Mouse (Mus musculus): ENCODE measurements around the gene Ndufs1. TPM values are rescaled to one million over a fixed set of nuclear protein-coding genes. Genes with fewer than 3 reads are reported as not detected.
A peak's percentile ranks its signal among the peaks of the same experiment; 100 is the strongest.
"Not testable (repeated sequence)": the region's sequence is repeated elsewhere in the genome, so short reads cannot be mapped to it uniquely, and the experiment has no call there.

The Ndufs1 gene
- polyA plus RNA-seq, 1 experiment from 2014 or later: 92.7 TPM

- WGBS (ENCODE audit: insufficient replicate concordance): 84% methylated on average over 4 of the region's 4 CpGs
- Histone ChIP-seq H3K27ac (ENCODE audit: low read length) (no peak overlapping the region), H3K36me3 (ENCODE audit: control insufficient read depth, insufficient read depth) (peaks cover 11% of the 10 kb centered on the region), H3K4me1 (ENCODE audit: control insufficient read depth, low read depth, low read length) (peaks cover 16% of the 10 kb centered on the region), H3K27me3 (ENCODE audit: control insufficient read depth, insufficient read depth, low read depth, low read length) (no peaks in the 10 kb centered on the region), H3K4me3 (ENCODE audit: low read depth, low read length) (no peak overlapping the region), H3K9me3 (replicated peaks; ENCODE audit: control insufficient read depth, low read length) (no peaks in the 10 kb centered on the region), H3K9ac (ENCODE audit: low read depth, low read length) (no peak overlapping the region), H3K4me2 (ENCODE audit: low read depth, low read length) (no peak overlapping the region)
- ATAC-seq (ENCODE audit: low read depth): no peak
These were observed 3.5 kb upstream of the Ndufs1 start for GRCm38 (mm10) chr1:63180122-63180521.

GRCm38 (mm10) chr1:63178308-63178707 is 1.7 kb upstream of the Ndufs1 start:
- 41% methylated on average over 3 of the region's 3 CpGs for WGBS (ENCODE audit: insufficient replicate concordance)
- no peak overlapping the region for H3K27ac ChIP-seq (ENCODE audit: low read length)

DNA sequence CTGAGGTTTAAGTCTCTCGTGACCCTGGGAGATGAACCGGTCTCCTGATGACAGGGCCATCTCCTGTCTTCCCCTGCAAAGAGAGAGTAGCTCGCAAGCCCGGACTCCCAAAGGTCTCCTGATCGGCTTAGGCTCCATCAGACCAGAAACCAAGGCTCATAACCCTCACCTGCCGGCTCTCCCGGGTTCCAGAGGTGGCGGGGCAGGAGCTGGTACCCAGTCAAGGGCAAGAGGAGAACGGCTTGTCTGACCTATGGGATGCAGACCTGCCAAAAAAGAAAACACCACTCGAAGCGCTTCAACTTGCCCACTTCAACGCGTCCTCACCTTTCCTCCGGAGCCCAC is 402 bp downstream of the Ndufs1 start:
- Histone ChIP-seq H3K9ac (ENCODE audit: low read depth, low read length) (peak overlapping the region; percentile 94), H3K27me3 (ENCODE audit: control insufficient read depth, insufficient read depth, low read depth, low read length) (no peaks in the 10 kb centered on the region), H3K36me3 (ENCODE audit: control insufficient read depth, insufficient read depth) (peaks cover 13% of the 10 kb centered on the region), H3K27ac (ENCODE audit: low read length) (peak overlapping the region; percentile 89), H3K4me2 (ENCODE audit: low read depth, low read length) (peak overlapping the region; percentile 80), H3K4me1 (ENCODE audit: control insufficient read depth, low read depth, low read length) (peaks cover 22% of the 10 kb centered on the region), H3K9me3 (replicated peaks; ENCODE audit: control insufficient read depth, low read length) (no peaks in the 10 kb centered on the region), H3K4me3 (ENCODE audit: low read depth, low read length) (peak overlapping the region; percentile 92)
- WGBS (ENCODE audit: insufficient replicate concordance): under 1% methylated on average over 14 of the region's 14 CpGs
- ATAC-seq (ENCODE audit: low read depth): peak; percentile 25

More at GRCm38 (mm10) chr1:63178308-63178707, 1.7 kb upstream of the Ndufs1 start:
- H3K4me1 ChIP-seq (ENCODE audit: control insufficient read depth, low read depth, low read length): peaks cover 22% of the 10 kb centered on the region
- peak overlapping the region; percentile 80 for H3K4me2 ChIP-seq (ENCODE audit: low read depth, low read length)
- H3K9ac ChIP-seq (ENCODE audit: low read depth, low read length): peak overlapping the region; percentile 94
- H3K4me3 ChIP-seq (ENCODE audit: low read depth, low read length): peak overlapping the region; percentile 92
- ATAC-seq (ENCODE audit: low read depth): no peak
- no peaks in the 10 kb centered on the region for H3K27me3 ChIP-seq (ENCODE audit: control insufficient read depth, insufficient read depth, low read depth, low read length)
- H3K36me3 ChIP-seq (ENCODE audit: control insufficient read depth, insufficient read depth): peaks cover 11% of the 10 kb centered on the region
- H3K9me3 ChIP-seq (replicated peaks; ENCODE audit: control insufficient read depth, low read length): no peaks in the 10 kb centered on the region

GRCm38 (mm10) chr1:63175853-63176252 is 780 bp downstream of the Ndufs1 start:
- 2% methylated on average over 11 of the region's 11 CpGs for WGBS (ENCODE audit: insufficient replicate concordance)
- ATAC-seq (ENCODE audit: low read depth): no peak

GRCm38 (mm10) chr1:63168638-63169037 is 8.0 kb downstream of the Ndufs1 start:
- no peak for ATAC-seq (ENCODE audit: low read depth)
- H3K4me3 ChIP-seq (ENCODE audit: low read depth, low read length): no peak overlapping the region
- H3K4me1 ChIP-seq (ENCODE audit: control insufficient read depth, low read depth, low read length): no peaks in the 10 kb centered on the region; the same call in 1 of the 2 replicates
- no peak overlapping the region for H3K27ac ChIP-seq (ENCODE audit: low read length)
- H3K9me3 ChIP-seq (replicated peaks; ENCODE audit: control insufficient read depth, low read length): no peaks in the 10 kb centered on the region
- 35% methylated on average over 2 of the region's 2 CpGs for WGBS (ENCODE audit: insufficient replicate concordance)
- H3K4me2 ChIP-seq (ENCODE audit: low read depth, low read length): no peak overlapping the region
- H3K9ac ChIP-seq (ENCODE audit: low read depth, low read length): no peak overlapping the region
- H3K27me3 ChIP-seq (ENCODE audit: control insufficient read depth, insufficient read depth, low read depth, low read length): no peaks in the 10 kb centered on the region
- H3K36me3 ChIP-seq (ENCODE audit: control insufficient read depth, insufficient read depth): peaks cover 30% of the 10 kb centered on the region

More at GRCm38 (mm10) chr1:63175853-63176252, 780 bp downstream of the Ndufs1 start:
- no peaks in the 10 kb centered on the region for H3K27me3 ChIP-seq (ENCODE audit: control insufficient read depth, insufficient read depth, low read depth, low read length)
- peak overlapping the region; percentile 80 for H3K4me2 ChIP-seq (ENCODE audit: low read depth, low read length)
- H3K4me1 ChIP-seq (ENCODE audit: control insufficient read depth, low read depth, low read length): peaks cover 22% of the 10 kb centered on the region
- H3K9me3 ChIP-seq (replicated peaks; ENCODE audit: control insufficient read depth, low read length): no peaks in the 10 kb centered on the region
- peaks cover 16% of the 10 kb centered on the region for H3K36me3 ChIP-seq (ENCODE audit: control insufficient read depth, insufficient read depth)
- peak overlapping the region; percentile 94 for H3K9ac ChIP-seq (ENCODE audit: low read depth, low read length)
- peak overlapping the region; percentile 92 for H3K4me3 ChIP-seq (ENCODE audit: low read depth, low read length)
- peak overlapping the region; percentile 89 for H3K27ac ChIP-seq (ENCODE audit: low read length)

- Histone ChIP-seq H3K4me2 (ENCODE audit: low read depth, low read length) (no peak overlapping the region), H3K4me3 (ENCODE audit: low read depth, low read length) (no peak overlapping the region), H3K36me3 (ENCODE audit: control insufficient read depth, insufficient read depth) (peaks cover 16% of the 10 kb centered on the region), H3K4me1 (ENCODE audit: control insufficient read depth, low read depth, low read length) (no peaks in the 10 kb centered on the region; the same call in 1 of the 2 replicates), H3K9me3 (replicated peaks; ENCODE audit: control insufficient read depth, low read length) (no peaks in the 10 kb centered on the region), H3K27me3 (ENCODE audit: control insufficient read depth, insufficient read depth, low read depth, low read length) (no peaks in the 10 kb centered on the region), H3K27ac (ENCODE audit: low read length) (no peak overlapping the region), H3K9ac (ENCODE audit: low read depth, low read length) (no peak overlapping the region)
- 84% methylated on average over 13 of the region's 13 CpGs for WGBS (ENCODE audit: insufficient replicate concordance)
- no peak for ATAC-seq (ENCODE audit: low read depth)
These were observed 36.4 kb downstream of the Ndufs1 start for GRCm38 (mm10) chr1:63140231-63140630.

- H3K4me3 ChIP-seq (ENCODE audit: low read depth, low read length); H3K36me3 ChIP-seq (ENCODE audit: control insufficient read depth, insufficient read depth); H3K4me2 ChIP-seq (ENCODE audit: low read depth, low read length); H3K27ac ChIP-seq (ENCODE audit: low read length); H3K9ac ChIP-seq (ENCODE audit: low read depth, low read length); H3K4me1 ChIP-seq (ENCODE audit: control insufficient read depth, low read depth, low read length); H3K9me3 ChIP-seq (replicated peaks; ENCODE audit: control insufficient read depth, low read length); ATAC-seq (ENCODE audit: low read depth); H3K27me3 ChIP-seq (ENCODE audit: control insufficient read depth, insufficient read depth, low read depth, low read length): not testable (repeated sequence)
- 74% methylated on average over 1 of the region's 1 CpGs for WGBS (ENCODE audit: insufficient replicate concordance)
These were observed 38.0 kb downstream of the Ndufs1 start for GRCm38 (mm10) chr1:63138586-63138985.

DNA sequence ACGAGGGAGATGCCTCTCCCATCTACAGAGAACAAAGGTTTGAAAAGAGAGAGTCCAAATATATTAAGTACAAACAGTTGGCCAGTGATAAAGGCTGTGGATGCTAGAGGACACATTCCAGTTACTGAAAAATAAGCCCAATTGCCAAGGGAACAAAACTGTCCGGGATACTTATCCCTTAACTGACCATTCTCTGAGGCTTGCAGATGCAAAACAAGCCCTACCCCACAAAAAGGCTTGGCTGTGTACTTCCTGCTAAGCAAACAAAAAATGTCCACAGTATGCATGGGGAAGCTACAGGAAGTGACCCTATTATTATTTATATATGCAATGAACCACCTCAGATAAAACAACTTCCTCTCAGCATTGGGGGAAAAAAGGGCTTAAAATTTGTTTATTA is 38.7 kb downstream of the Ndufs1 start:
- WGBS (ENCODE audit: insufficient replicate concordance): 63% methylated on average over 2 of the region's 2 CpGs
- Histone ChIP-seq H3K4me2 (ENCODE audit: low read depth, low read length) (no peak overlapping the region), H3K9ac (ENCODE audit: low read depth, low read length) (no peak overlapping the region), H3K36me3 (ENCODE audit: control insufficient read depth, insufficient read depth) (peaks cover 7% of the 10 kb centered on the region), H3K27me3 (ENCODE audit: control insufficient read depth, insufficient read depth, low read depth, low read length) (no peaks in the 10 kb centered on the region), H3K27ac (ENCODE audit: low read length) (no peak overlapping the region), H3K9me3 (replicated peaks; ENCODE audit: control insufficient read depth, low read length) (no peaks in the 10 kb centered on the region), H3K4me3 (ENCODE audit: low read depth, low read length) (no peak overlapping the region), H3K4me1 (ENCODE audit: control insufficient read depth, low read depth, low read length) (no peaks in the 10 kb centered on the region; the same call in 1 of the 2 replicates)
- no peak for ATAC-seq (ENCODE audit: low read depth)

- Histone ChIP-seq H3K27me3 (ENCODE audit: control insufficient read depth, insufficient read depth, low read depth, low read length) (no peaks in the 10 kb centered on the region), H3K36me3 (ENCODE audit: control insufficient read depth, insufficient read depth) (no peaks in the 10 kb centered on the region), H3K9ac (ENCODE audit: low read depth, low read length) (no peak overlapping the region), H3K9me3 (replicated peaks; ENCODE audit: control insufficient read depth, low read length) (no peaks in the 10 kb centered on the region), H3K4me1 (ENCODE audit: control insufficient read depth, low read depth, low read length) (peaks cover 6% of the 10 kb centered on the region), H3K4me2 (ENCODE audit: low read depth, low read length) (no peak overlapping the region), H3K4me3 (ENCODE audit: low read depth, low read length) (no peak overlapping the region), H3K27ac (ENCODE audit: low read length) (no peak overlapping the region)
- ATAC-seq (ENCODE audit: low read depth): no peak
- 69% methylated on average over 3 of the region's 3 CpGs for WGBS (ENCODE audit: insufficient replicate concordance)
These were observed 42.1 kb downstream of the Ndufs1 start for GRCm38 (mm10) chr1:63134530-63134929.

Measured in liver, embryonic 16.5 days (tissue).